Mouse (Mus musculus): ENCODE measurements at regions not wholly inside any gene's neighbourhood (a gene's known extent, or its start where the extent isn't known, plus 50 kb on each side); places are given as distances from the start of the nearest gene placed in this dataset.

GRCm38 (mm10) chr1:71788408-71788807 is 135.4 kb upstream of the Fn1 start:
- ATAC-seq (ENCODE audit: insufficient read depth) (no peak), DNase-seq (ENCODE audit: low read depth in 3 of 3, low spot score in 3 of 3) (no peak)
- Histone ChIP-seq H3K4me2 (ENCODE audit: low read depth) (no peak overlapping the region), H3K36me3 (replicated peaks; ENCODE audit: control insufficient read depth, insufficient read depth, low read depth) (no peaks in the 10 kb centered on the region), H3K4me3 (ENCODE audit: insufficient read depth in 1 of 2, low read depth in 2 of 2, low read length in 2 of 2) (no peak overlapping the region), H3K27me3 (ENCODE audit: control insufficient read depth, insufficient read depth, low read length) (no peaks in the 10 kb centered on the region), H3K27ac (no peak overlapping the region), H3K4me1 (replicated peaks; ENCODE audit: control insufficient read depth in 2 of 2, insufficient read depth in 2 of 2, low read length in 1 of 2) (no peaks in the 10 kb centered on the region), H3K9ac (replicated peaks) (no peak overlapping the region), H3K9me3 (ENCODE audit: control insufficient read depth, low read length) (no peaks in the 10 kb centered on the region)
- WGBS (ENCODE audit: insufficient replicate concordance): 62% methylated on average over 1 of the region's 1 CpGs
- TF ChIP-seq CTCF (IDR thresholded peaks at IDR 0.05; ENCODE audit: low read depth): no peak
- no peak for TF ChIP-seq EP300 (IDR thresholded peaks at IDR 0.05; ENCODE audit: low read depth)

DNA sequence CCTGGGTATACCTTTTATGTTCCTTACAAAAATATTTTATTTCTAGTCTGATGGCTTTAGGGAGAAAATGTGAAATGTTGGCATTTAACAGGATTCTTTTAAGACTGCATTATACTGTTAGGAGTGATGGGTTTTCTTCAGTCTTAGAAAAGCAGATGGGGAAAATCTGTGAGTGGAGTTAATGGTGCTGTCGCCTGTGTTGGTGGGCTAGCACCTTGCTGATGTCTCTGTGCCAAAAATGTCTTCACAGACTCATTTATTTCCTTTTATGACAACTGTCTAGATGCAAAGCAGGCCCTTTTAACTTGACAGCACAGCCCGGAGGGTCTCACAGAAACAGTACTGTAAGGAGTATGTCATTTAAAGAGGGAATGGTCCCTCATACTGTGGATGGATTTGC is 131.9 kb upstream of the Fn1 start:
- H3K9ac ChIP-seq (replicated peaks): no peak overlapping the region
- no peak overlapping the region for H3K4me2 ChIP-seq (ENCODE audit: low read depth)
- no peaks in the 10 kb centered on the region for H3K36me3 ChIP-seq (replicated peaks; ENCODE audit: control insufficient read depth, insufficient read depth, low read depth)
- ATAC-seq (ENCODE audit: insufficient read depth): no peak
- DNase-seq (ENCODE audit: low read depth in 3 of 3, low spot score in 3 of 3): no peak
- 63% methylated on average over 2 of the region's 2 CpGs for WGBS (ENCODE audit: insufficient replicate concordance)
- H3K27me3 ChIP-seq (ENCODE audit: control insufficient read depth, insufficient read depth, low read length): no peaks in the 10 kb centered on the region
- no peaks in the 10 kb centered on the region for H3K9me3 ChIP-seq (ENCODE audit: control insufficient read depth, low read length)
- no peak overlapping the region for H3K4me3 ChIP-seq (ENCODE audit: insufficient read depth in 1 of 2, low read depth in 2 of 2, low read length in 2 of 2)
- no peak for TF ChIP-seq EP300 (IDR thresholded peaks at IDR 0.05; ENCODE audit: low read depth)
- no peak for TF ChIP-seq CTCF (IDR thresholded peaks at IDR 0.05; ENCODE audit: low read depth)
- H3K27ac ChIP-seq: no peak overlapping the region
- H3K4me1 ChIP-seq (replicated peaks; ENCODE audit: control insufficient read depth in 2 of 2, insufficient read depth in 2 of 2, low read length in 1 of 2): no peaks in the 10 kb centered on the region

- no peaks in the 10 kb centered on the region for H3K9me3 ChIP-seq (ENCODE audit: control insufficient read depth, low read length)
- no peaks in the 10 kb centered on the region for H3K36me3 ChIP-seq (replicated peaks; ENCODE audit: control insufficient read depth, insufficient read depth, low read depth)
- H3K4me1 ChIP-seq (replicated peaks; ENCODE audit: control insufficient read depth in 2 of 2, insufficient read depth in 2 of 2, low read length in 1 of 2): no peaks in the 10 kb centered on the region
- H3K9ac ChIP-seq (replicated peaks): no peak overlapping the region
- ATAC-seq (ENCODE audit: insufficient read depth) (no peak), DNase-seq (ENCODE audit: low read depth in 3 of 3, low spot score in 3 of 3) (no peak)
- H3K4me3 ChIP-seq (ENCODE audit: insufficient read depth in 1 of 2, low read depth in 2 of 2, low read length in 2 of 2): no peak overlapping the region
- no peak overlapping the region for H3K4me2 ChIP-seq (ENCODE audit: low read depth)
- no peaks in the 10 kb centered on the region for H3K27me3 ChIP-seq (ENCODE audit: control insufficient read depth, insufficient read depth, low read length)
- no peak overlapping the region for H3K27ac ChIP-seq
- WGBS (ENCODE audit: insufficient replicate concordance): 70% methylated on average over 8 of the region's 8 CpGs
- TF ChIP-seq EP300 (IDR thresholded peaks at IDR 0.05; ENCODE audit: low read depth): no peak
- TF ChIP-seq CTCF (IDR thresholded peaks at IDR 0.05; ENCODE audit: low read depth): no peak; the same call in 1 of the 2 replicates
Measured at GRCm38 (mm10) chr1:71778292-71778691, 125.3 kb upstream of the Fn1 start.

DNA sequence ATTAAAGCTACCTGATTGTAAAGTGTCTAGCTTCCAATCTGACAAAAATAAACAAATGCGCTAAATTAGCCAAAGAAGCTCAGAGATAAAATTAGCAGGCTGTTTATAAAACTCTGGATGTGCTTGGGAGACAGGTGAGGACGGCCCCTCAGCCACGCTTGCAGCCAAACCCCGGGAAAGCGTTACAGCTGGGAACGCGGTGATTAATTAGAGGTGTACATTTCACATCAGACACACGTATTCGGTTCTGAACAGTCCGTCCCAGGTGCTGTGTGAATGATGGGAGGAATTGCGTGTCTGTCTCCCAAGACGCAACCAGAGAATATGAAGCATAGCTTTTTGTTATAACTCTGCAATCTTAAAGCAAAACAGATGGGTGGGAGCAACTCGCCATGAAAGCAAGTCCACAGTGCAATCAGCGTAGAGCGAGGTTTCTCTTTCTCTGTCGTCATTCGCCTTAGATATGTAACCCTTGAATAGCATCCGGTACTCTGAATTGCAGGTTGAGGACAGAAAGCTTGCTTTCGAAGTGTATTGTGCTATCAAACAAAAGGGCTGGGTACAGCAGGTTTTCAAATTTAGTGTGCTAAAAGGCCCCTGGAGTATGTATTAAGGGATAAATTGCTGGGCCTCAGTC is 123.0 kb upstream of the Fn1 start:
- Histone ChIP-seq H3K9ac (replicated peaks) (no peak overlapping the region), H3K36me3 (replicated peaks; ENCODE audit: control insufficient read depth, insufficient read depth, low read depth) (no peaks in the 10 kb centered on the region), H3K27me3 (ENCODE audit: control insufficient read depth, insufficient read depth, low read length) (no peaks in the 10 kb centered on the region), H3K9me3 (ENCODE audit: control insufficient read depth, low read length) (no peaks in the 10 kb centered on the region), H3K27ac (no peak overlapping the region), H3K4me1 (replicated peaks; ENCODE audit: control insufficient read depth in 2 of 2, insufficient read depth in 2 of 2, low read length in 1 of 2) (no peaks in the 10 kb centered on the region), H3K4me2 (ENCODE audit: low read depth) (no peak overlapping the region), H3K4me3 (ENCODE audit: insufficient read depth in 1 of 2, low read depth in 2 of 2, low read length in 2 of 2) (no peak overlapping the region)
- TF ChIP-seq EP300 (IDR thresholded peaks at IDR 0.05; ENCODE audit: low read depth): no peak
- ATAC-seq (ENCODE audit: insufficient read depth): no peak
- DNase-seq (ENCODE audit: low read depth in 3 of 3, low spot score in 3 of 3): no peak
- WGBS (ENCODE audit: insufficient replicate concordance): 76% methylated on average over 19 of the region's 19 CpGs

GRCm38 (mm10) chr1:71772526-71772925 is 119.5 kb upstream of the Fn1 start:
- Histone ChIP-seq H3K4me2 (ENCODE audit: low read depth) (no peak overlapping the region), H3K4me3 (ENCODE audit: insufficient read depth in 1 of 2, low read depth in 2 of 2, low read length in 2 of 2) (no peak overlapping the region), H3K9ac (replicated peaks) (no peak overlapping the region), H3K27me3 (ENCODE audit: control insufficient read depth, insufficient read depth, low read length) (no peaks in the 10 kb centered on the region), H3K27ac (no peak overlapping the region), H3K9me3 (ENCODE audit: control insufficient read depth, low read length) (no peaks in the 10 kb centered on the region), H3K4me1 (replicated peaks; ENCODE audit: control insufficient read depth in 2 of 2, insufficient read depth in 2 of 2, low read length in 1 of 2) (no peaks in the 10 kb centered on the region), H3K36me3 (replicated peaks; ENCODE audit: control insufficient read depth, insufficient read depth, low read depth) (no peaks in the 10 kb centered on the region)
- no peak for TF ChIP-seq EP300 (IDR thresholded peaks at IDR 0.05; ENCODE audit: low read depth)
- TF ChIP-seq CTCF (IDR thresholded peaks at IDR 0.05; ENCODE audit: low read depth): no peak
- DNase-seq (ENCODE audit: low read depth in 3 of 3, low spot score in 3 of 3): no peak
- 56% methylated on average over 2 of the region's 2 CpGs for WGBS (ENCODE audit: insufficient replicate concordance)
- no peak for ATAC-seq (ENCODE audit: insufficient read depth)
